Mouse (Mus musculus): Measurements from ENCODE around the gene Cfap65. TPM values are rescaled to one million over a fixed set of nuclear protein-coding genes. Genes with fewer than 3 reads are reported as not detected.
A peak's percentile ranks its signal among the peaks of the same experiment; 100 is the strongest.

The Cfap65 gene
- total and polyA plus RNA-seq, 2 experiments from 2014 or later, result not detected

DNA sequence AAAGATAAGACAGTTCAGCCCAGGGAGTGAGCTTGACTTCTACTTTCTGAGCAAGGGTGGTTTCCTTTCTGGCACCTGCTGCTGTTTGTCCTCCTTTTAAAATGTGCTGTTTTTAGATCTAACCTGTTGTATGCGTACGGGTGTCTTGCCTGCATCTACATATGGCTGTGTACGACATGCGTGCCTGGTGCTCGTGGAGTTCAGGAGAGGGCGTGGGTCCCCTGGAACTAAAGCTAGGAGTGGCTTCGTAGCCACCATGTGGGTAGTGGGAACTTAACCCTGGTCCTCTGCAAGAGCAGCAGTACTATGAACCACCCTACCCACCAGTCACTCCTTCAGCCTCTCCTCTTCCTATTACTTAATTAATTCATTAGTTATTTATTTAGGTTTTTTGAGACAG, 24.7 kb upstream of the Cfap65 start:
- Histone ChIP-seq H3K9ac (replicated peaks; ENCODE audit: low read depth, low read length) (no peak overlapping the region), H3K27me3 (ENCODE audit: control insufficient read depth, insufficient read depth, low read length) (peaks cover 38% of the 10 kb centered on the region), H3K4me1 (ENCODE audit: control insufficient read depth, insufficient read depth) (no peaks in the 10 kb centered on the region), H3K27ac (ENCODE audit: low read depth) (no peak overlapping the region), H3K4me2 (ENCODE audit: low read depth, low read length) (no peak overlapping the region), H3K9me3 (replicated peaks; ENCODE audit: control insufficient read depth, low read length) (no peaks in the 10 kb centered on the region), H3K4me3 (ENCODE audit: low read depth, low read length) (no peak overlapping the region), H3K36me3 (replicated peaks; ENCODE audit: control insufficient read depth, insufficient read depth, low read length) (no peaks in the 10 kb centered on the region)
- no peak for DNase-seq (ENCODE audit: low spot score)
- 80% methylated on average over 7 of the region's 7 CpGs for WGBS
- no peak for TF ChIP-seq CTCF (IDR thresholded peaks at IDR 0.05; ENCODE audit: low read depth)
- no peak for TF ChIP-seq EP300 (IDR thresholded peaks at IDR 0.05; ENCODE audit: low read depth)
- no peak for ATAC-seq (ENCODE audit: insufficient read depth, low read depth)

DNA sequence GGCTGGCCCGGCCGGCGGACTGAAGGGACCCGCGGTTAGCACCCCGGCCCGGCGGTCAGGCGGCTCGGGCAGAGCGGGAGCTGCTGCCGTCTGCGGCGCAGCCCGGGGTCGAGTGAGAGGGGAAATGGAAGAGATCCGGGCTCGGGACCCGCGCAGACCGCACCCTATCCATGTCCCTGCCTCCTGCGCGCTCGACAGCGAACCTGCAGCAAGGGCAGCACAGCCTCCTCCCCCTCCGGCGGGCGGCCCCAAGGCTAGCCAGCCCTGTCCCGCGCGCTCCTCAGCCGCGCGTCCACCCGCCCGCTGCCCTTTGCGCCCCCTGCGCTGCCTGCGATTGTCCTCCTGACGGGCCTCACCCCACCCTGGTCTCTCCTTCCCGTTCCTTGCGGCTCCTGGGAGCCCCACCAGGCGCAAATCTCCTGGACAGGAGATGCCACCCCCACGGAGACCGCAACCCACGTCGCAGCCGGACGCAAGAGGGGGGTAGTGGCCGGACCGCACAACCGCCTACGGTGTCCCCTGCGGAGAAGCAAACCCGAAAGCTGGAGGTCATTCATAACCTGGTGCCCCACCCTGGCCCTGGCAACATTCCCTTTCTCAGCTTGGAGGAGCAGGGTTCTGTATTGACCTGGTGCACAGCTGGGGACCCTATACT, 16.3 kb upstream of the Cfap65 start, which contains the start of gene Ihh:
Ihh (minus strand) TSS at position 117 of the 655 bp plus-strand sequence.
- Histone ChIP-seq H3K36me3 (replicated peaks; ENCODE audit: control insufficient read depth, insufficient read depth, low read length) (no peaks in the 10 kb centered on the region), H3K9me3 (replicated peaks; ENCODE audit: control insufficient read depth, low read length) (no peaks in the 10 kb centered on the region), H3K4me1 (ENCODE audit: control insufficient read depth, insufficient read depth) (0 out of 2 replicates have a peak, but pooled peaks cover 5% of the 10 kb centered on the region), H3K27me3 (ENCODE audit: control insufficient read depth, insufficient read depth, low read length) (peaks cover 91% of the 10 kb centered on the region), H3K4me3 (ENCODE audit: low read depth, low read length) (peak within 1 kb of the TSS; percentile 42), H3K9ac (replicated peaks; ENCODE audit: low read depth, low read length) (no peak within 1 kb of the TSS), H3K27ac (ENCODE audit: low read depth) (no peak within 1 kb of the TSS), H3K4me2 (ENCODE audit: low read depth, low read length) (peak within 1 kb of the TSS; percentile 60)
- 2% methylated on average over 53 of the region's 55 CpGs for WGBS
- no peak for DNase-seq (ENCODE audit: low spot score)
- ATAC-seq (ENCODE audit: insufficient read depth, low read depth), result no peak
- TF ChIP-seq CTCF (IDR thresholded peaks at IDR 0.05; ENCODE audit: low read depth) (no peak), EP300 (IDR thresholded peaks at IDR 0.05; ENCODE audit: low read depth) (no peak)

DNA sequence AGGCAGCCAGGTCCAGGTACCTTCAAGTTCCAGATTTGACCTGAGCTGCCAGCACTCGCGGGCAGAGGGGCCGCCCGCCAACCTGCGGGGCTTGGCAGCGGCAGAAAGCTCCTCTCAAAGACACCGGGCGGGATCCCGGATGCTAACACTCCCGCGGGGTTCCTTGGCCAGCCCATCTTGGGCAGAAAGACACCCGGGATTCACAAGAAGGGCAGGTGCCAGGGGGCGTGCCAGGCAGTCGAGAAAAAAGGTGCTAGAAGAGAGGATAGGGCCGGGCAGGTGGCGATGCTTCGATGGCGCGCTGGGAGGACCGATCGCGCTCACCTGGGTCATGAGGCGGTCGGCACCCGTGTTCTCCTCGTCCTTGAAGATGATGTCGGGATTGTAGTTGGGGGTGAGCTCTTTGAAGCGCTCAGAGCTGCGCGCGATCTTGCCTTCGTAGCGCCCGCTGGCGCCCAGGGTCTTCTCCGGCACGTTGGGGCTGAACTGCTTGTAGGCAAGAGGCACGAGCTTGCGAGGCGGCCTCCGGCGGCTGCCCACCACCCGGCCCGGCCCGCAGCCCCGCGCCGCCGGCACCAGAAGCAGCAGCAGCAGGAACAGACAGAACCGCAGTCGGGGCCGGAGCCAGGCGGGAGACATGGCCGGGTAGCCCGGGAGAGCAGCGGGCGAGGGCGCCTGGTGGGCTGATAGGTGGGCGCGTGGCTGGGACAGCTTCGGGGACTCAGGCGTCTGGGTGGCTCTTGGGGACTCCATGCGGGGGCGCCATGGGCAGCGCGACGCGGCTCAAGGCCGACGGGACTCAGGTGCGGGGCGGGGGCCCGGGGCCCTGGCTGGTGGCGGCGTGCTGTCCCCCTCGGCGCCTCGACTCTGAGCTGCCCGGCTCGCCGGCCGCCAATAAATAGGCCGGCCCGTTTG, 15.4 kb upstream of the Cfap65 start:
- Histone ChIP-seq H3K27me3 (ENCODE audit: control insufficient read depth, insufficient read depth, low read length) (peaks cover 95% of the 10 kb centered on the region), H3K36me3 (replicated peaks; ENCODE audit: control insufficient read depth, insufficient read depth, low read length) (no peaks in the 10 kb centered on the region), H3K4me2 (ENCODE audit: low read depth, low read length) (peak overlapping the region; percentile 60), H3K27ac (ENCODE audit: low read depth) (no peak overlapping the region), H3K4me3 (ENCODE audit: low read depth, low read length) (peak overlapping the region; percentile 42), H3K9me3 (replicated peaks; ENCODE audit: control insufficient read depth, low read length) (no peaks in the 10 kb centered on the region), H3K9ac (replicated peaks; ENCODE audit: low read depth, low read length) (no peak overlapping the region), H3K4me1 (ENCODE audit: control insufficient read depth, insufficient read depth) (0 out of 2 replicates have a peak, but pooled peaks cover 5% of the 10 kb centered on the region)
- WGBS, result under 1% methylated on average over 81 of the region's 84 CpGs
- no peak for TF ChIP-seq CTCF (IDR thresholded peaks at IDR 0.05; ENCODE audit: low read depth)
- no peak for TF ChIP-seq EP300 (IDR thresholded peaks at IDR 0.05; ENCODE audit: low read depth)
- DNase-seq (ENCODE audit: low spot score) (no peak), ATAC-seq (ENCODE audit: insufficient read depth, low read depth) (no peak)

DNA sequence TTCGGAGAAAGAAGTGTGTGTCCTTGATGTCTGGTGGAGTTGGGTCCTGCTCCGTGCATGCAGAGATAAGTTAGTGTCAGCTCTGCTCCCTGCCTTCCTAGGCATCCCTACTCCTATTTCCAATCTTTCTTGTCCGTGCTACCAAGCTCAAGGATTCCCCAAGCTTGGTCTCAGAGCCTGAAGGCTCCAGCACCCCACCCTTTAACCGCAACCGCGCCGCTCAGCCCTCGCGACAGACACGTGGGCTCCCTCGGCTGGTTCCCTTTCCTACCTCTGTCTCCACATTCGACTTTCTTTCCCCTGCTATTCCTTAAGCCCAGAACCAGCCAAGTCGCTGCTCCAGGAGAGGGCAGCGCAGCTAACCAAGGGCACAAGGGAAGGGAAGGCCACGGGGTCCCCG, 14.7 kb upstream of the Cfap65 start:
- no peak overlapping the region for H3K9ac ChIP-seq (replicated peaks; ENCODE audit: low read depth, low read length)
- ATAC-seq (ENCODE audit: insufficient read depth, low read depth) (no peak), DNase-seq (ENCODE audit: low spot score) (no peak)
- WGBS, result 3% methylated on average over 16 of the region's 16 CpGs
- H3K27me3 ChIP-seq (ENCODE audit: control insufficient read depth, insufficient read depth, low read length), result peaks cover 97% of the 10 kb centered on the region
- TF ChIP-seq EP300 (IDR thresholded peaks at IDR 0.05; ENCODE audit: low read depth) (no peak), CTCF (IDR thresholded peaks at IDR 0.05; ENCODE audit: low read depth) (no peak)
- H3K27ac ChIP-seq (ENCODE audit: low read depth), result no peak overlapping the region
- peak overlapping the region; percentile 7 for H3K4me2 ChIP-seq (ENCODE audit: low read depth, low read length)
- no peaks in the 10 kb centered on the region for H3K36me3 ChIP-seq (replicated peaks; ENCODE audit: control insufficient read depth, insufficient read depth, low read length)
- peak overlapping the region; percentile 42 for H3K4me3 ChIP-seq (ENCODE audit: low read depth, low read length)
- H3K4me1 ChIP-seq (ENCODE audit: control insufficient read depth, insufficient read depth), result 0 out of 2 replicates have a peak, but pooled peaks cover 5% of the 10 kb centered on the region
- no peaks in the 10 kb centered on the region for H3K9me3 ChIP-seq (replicated peaks; ENCODE audit: control insufficient read depth, low read length)

DNA sequence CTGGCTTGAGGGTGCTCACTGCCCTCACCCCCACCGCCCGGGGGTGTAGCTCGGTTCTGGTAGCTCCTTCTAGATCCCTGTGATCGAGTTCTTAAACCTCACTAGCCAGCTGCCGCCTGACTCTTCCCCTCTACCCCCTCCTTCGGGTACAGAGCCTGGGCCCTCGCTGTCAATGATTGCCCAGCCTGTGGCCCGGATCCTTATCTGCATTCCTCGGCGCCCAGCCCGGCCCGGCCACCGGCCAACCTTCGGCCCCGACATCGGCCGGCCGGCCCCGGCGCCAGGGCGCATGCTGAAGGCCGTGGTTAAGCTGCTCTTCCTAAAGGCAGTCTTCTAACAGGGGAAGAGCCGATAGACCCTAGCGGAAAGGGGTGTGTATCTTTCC, 14.3 kb upstream of the Cfap65 start:
- no peaks in the 10 kb centered on the region for H3K9me3 ChIP-seq (replicated peaks; ENCODE audit: control insufficient read depth, low read length)
- TF ChIP-seq CTCF (IDR thresholded peaks at IDR 0.05; ENCODE audit: low read depth), result no peak
- no peak for TF ChIP-seq EP300 (IDR thresholded peaks at IDR 0.05; ENCODE audit: low read depth)
- no peak overlapping the region for H3K9ac ChIP-seq (replicated peaks; ENCODE audit: low read depth, low read length)
- WGBS, result 2% methylated on average over 24 of the region's 24 CpGs
- no peak overlapping the region for H3K27ac ChIP-seq (ENCODE audit: low read depth)
- H3K36me3 ChIP-seq (replicated peaks; ENCODE audit: control insufficient read depth, insufficient read depth, low read length), result no peaks in the 10 kb centered on the region
- no peak for DNase-seq (ENCODE audit: low spot score)
- peak; percentile 40 for ATAC-seq (ENCODE audit: insufficient read depth, low read depth)
- H3K4me2 ChIP-seq (ENCODE audit: low read depth, low read length), result peak overlapping the region; percentile 7
- H3K27me3 ChIP-seq (ENCODE audit: control insufficient read depth, insufficient read depth, low read length), result peaks cover 97% of the 10 kb centered on the region
- H3K4me1 ChIP-seq (ENCODE audit: control insufficient read depth, insufficient read depth), result 0 out of 2 replicates have a peak, but pooled peaks cover 5% of the 10 kb centered on the region
- H3K4me3 ChIP-seq (ENCODE audit: low read depth, low read length), result peak overlapping the region; percentile 42

All from heart, postnatal 0 days (tissue).